Mouse (Mus musculus) thymus, adult 2 months (tissue): ENCODE measurements around the gene Zscan4b. TPM values are rescaled to one million over a fixed set of nuclear protein-coding genes. Genes with fewer than 3 reads are reported as not detected.
"Not testable (repeated sequence)": the region's sequence is repeated elsewhere in the genome, so short reads cannot be mapped to it uniquely, and the experiment has no call there.

Experiments
- DNase-seq: peaks from one replicate; pipeline ENCODE4 v3.0.0; 2021
- H3K27ac ChIP-seq: fragments of 200-500 bp; 2 replicates; pipeline ENCODE4 v1.5.1; 2012; ENCODE audit warnings: low read length, control low read depth; ENCODE audit not compliant: control insufficient read depth, insufficient read depth
- H3K27me3 ChIP-seq: fragments of 200-500 bp; 2 replicates; pipeline ENCODE4 v1.6.1; 2012; ENCODE audit warnings: mild to moderate bottlenecking, low read length, moderate library complexity, mixed read lengths; ENCODE audit not compliant: control insufficient read depth, insufficient read depth
- H3K36me3 ChIP-seq: fragments of 200-500 bp; 2 replicates; pipeline ENCODE4 v1.6.1; 2012; ENCODE audit warnings: mild to moderate bottlenecking, low read length, moderate library complexity; ENCODE audit not compliant: control insufficient read depth, insufficient read depth
- H3K4me1 ChIP-seq: fragments of 200-500 bp; replicated peaks from 2 replicates; pipeline ENCODE4 v1.6.1; 2012; ENCODE audit warnings: low read length; ENCODE audit not compliant: control insufficient read depth, insufficient read depth
- H3K4me3 ChIP-seq: fragments of 200-500 bp; 2 replicates; pipeline ENCODE4 v1.5.1; 2012; ENCODE audit warnings: mild to moderate bottlenecking, low read length, control low read depth, moderate library complexity; ENCODE audit not compliant: control insufficient read depth, insufficient read depth
- WGBS: fragments of 180-500 bp; shearing (Covaris S2); methylation state at CpG from one replicate; pipeline ENCODE4 v1.1.7; 2018; 5-methylcytosine and 5-hydroxymethylcytosine counted together
- polyA plus RNA-seq: library from polyadenylated mRNA; depleted of rRNA; stranded (reverse); fragments of >200 nt; gene quantifications from 2 replicates; pipeline ENCODE4 v1.2.3, GENCODE M21; 2012; rRNA removed

Zscan4b gene
- polyA plus RNA-seq = not detected in 2 replicates

GRCm38 (mm10) chr7:10904950-10905349 is at the start of gene Zscan4b:
Zscan4b (minus strand) TSS chr7:10905050.
- not testable (repeated sequence) for H3K27ac ChIP-seq, H3K36me3 ChIP-seq, H3K4me3 ChIP-seq, H3K27me3 ChIP-seq, H3K4me1 ChIP-seq, DNase-seq
- 95% methylated on average over 1 of the region's 1 CpGs for WGBS

Other genes starting within 250 kb of the Zscan4b start
- gene Nlrp4b, start 217.3 kb downstream of the Zscan4b start, polyA plus RNA-seq = not detected in 2 replicates
- not detected in 2 replicates for gene Vmn1r71, start 150.7 kb downstream of the Zscan4b start, polyA plus RNA-seq
- gene Zscan4c, start 100.7 kb upstream of the Zscan4b start, polyA plus RNA-seq = not detected in 2 replicates
- not detected in 2 replicates for gene Zscan4-ps1, start 164.6 kb upstream of the Zscan4b start, polyA plus RNA-seq